Mouse (Mus musculus): ENCODE measurements around the gene Kifc3. TPM values are rescaled to one million over a fixed set of nuclear protein-coding genes. Genes with fewer than 3 reads are reported as not detected.
"Not testable (repeated sequence)": the region's sequence is repeated elsewhere in the genome, so short reads cannot be mapped to it uniquely, and the experiment has no call there.

Kifc3 gene
- polyA plus RNA-seq, 1 experiment, result 15.9 TPM

DNA sequence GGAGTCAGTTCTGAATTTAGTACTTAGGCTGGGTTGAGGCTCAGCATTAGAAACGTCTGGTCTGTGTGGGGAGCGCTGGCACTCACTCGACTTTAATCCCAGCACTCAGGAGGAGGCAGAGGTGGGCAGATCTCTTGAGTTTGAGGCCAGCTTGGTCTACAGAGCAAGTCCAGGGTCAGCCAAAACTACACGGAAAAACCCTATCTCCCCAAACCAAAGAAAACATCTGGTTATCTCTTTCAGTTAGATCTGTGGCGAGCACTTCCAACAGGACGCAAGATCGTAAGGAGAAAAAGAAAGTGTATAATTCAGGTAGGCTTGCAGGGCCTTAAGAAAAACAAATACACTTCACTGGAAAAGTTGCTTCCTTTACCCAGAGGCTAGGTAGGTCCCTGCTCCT is 20.8 kb downstream of the Kifc3 start:
- Histone ChIP-seq H3K27ac (ENCODE audit: insufficient read depth, low read depth, low read length) (no peak overlapping the region), H3K4me3 (ENCODE audit: insufficient read depth, low read length) (no peak overlapping the region), H3K4me1 (ENCODE audit: control insufficient read depth, insufficient read depth, low read length) (no peaks in the 10 kb centered on the region)
- TF ChIP-seq POLR2A (IDR thresholded peaks at IDR 0.05; ENCODE audit: borderline replicate concordance, low read depth, low read length), result no peak
- TF ChIP-seq CTCF (IDR thresholded peaks at IDR 0.05; ENCODE audit: low read depth, low read length), result no peak

DNA sequence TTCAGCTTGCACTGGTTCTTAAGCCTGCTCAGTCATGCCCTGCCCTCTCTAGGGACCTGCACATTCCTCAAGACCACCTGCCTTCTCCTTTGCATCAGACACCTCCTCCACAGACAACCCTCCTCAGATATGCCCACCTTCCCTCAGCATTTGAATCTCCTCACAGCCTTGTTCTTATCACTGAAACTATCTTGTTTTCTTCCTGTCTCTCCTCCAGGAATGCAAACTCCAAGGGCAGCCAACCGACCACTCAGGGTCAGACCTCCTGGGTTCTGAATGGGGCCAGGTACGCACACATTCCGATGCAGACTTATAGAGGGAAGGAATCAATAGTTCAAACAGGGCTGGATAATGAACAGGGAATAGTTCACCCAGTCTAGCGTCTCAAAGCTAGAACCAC is 24.4 kb downstream of the Kifc3 start:
- Histone ChIP-seq H3K27ac (ENCODE audit: insufficient read depth, low read depth, low read length) (no peak overlapping the region), H3K4me1 (ENCODE audit: control insufficient read depth, insufficient read depth, low read length) (no peaks in the 10 kb centered on the region), H3K4me3 (ENCODE audit: insufficient read depth, low read length) (no peak overlapping the region)
- TF ChIP-seq CTCF (IDR thresholded peaks at IDR 0.05; ENCODE audit: low read depth, low read length), result no peak
- no peak for TF ChIP-seq POLR2A (IDR thresholded peaks at IDR 0.05; ENCODE audit: borderline replicate concordance, low read depth, low read length)

DNA sequence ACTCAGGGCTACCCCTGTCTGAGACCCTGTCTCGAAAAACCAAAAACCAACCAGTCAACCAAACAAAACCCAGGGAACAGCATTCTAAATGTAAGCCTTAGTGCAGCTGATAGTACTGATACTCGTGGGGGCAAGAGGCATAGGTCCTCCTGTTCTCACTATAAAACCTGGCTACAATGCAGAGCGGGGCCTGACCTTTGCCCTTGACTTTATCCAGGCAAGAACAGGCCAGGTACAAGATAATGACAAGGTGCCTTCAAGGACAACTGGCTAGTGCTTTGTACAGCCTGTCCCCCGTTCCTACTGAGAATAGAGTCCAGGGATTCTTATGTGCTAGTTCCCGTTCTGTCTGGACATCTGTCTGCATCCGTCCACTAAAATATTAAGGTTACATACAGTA is 25.6 kb downstream of the Kifc3 start:
- no peak overlapping the region for H3K4me3 ChIP-seq (ENCODE audit: insufficient read depth, low read length)
- H3K4me1 ChIP-seq (ENCODE audit: control insufficient read depth, insufficient read depth, low read length), result no peaks in the 10 kb centered on the region
- no peak overlapping the region for H3K27ac ChIP-seq (ENCODE audit: insufficient read depth, low read depth, low read length)
- TF ChIP-seq CTCF (IDR thresholded peaks at IDR 0.05; ENCODE audit: low read depth, low read length) (no peak), POLR2A (IDR thresholded peaks at IDR 0.05; ENCODE audit: borderline replicate concordance, low read depth, low read length) (no peak)

DNA sequence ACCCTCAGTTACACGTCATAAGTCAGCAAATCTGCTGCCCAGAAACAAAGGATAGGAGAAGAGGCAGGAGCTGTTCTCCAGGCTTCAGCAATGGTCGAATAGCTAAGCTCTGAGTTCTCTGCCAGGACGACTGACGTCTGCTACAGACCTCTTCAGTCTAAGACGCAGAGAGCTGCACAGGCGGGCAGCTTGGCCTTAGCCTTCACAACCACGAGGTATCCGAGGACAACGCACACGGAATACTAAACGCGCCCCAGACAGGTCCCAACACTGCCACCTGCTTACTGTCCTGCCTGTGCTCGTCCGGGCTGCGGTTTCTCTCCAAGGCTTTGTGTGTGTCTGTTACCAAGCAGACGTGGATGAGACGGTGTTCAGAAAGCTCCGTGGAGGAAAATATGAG is 26.8 kb downstream of the Kifc3 start:
- no peak for TF ChIP-seq POLR2A (IDR thresholded peaks at IDR 0.05; ENCODE audit: borderline replicate concordance, low read depth, low read length)
- Histone ChIP-seq H3K27ac (ENCODE audit: insufficient read depth, low read depth, low read length) (no peak overlapping the region), H3K4me3 (ENCODE audit: insufficient read depth, low read length) (no peak overlapping the region), H3K4me1 (ENCODE audit: control insufficient read depth, insufficient read depth, low read length) (no peaks in the 10 kb centered on the region)

DNA sequence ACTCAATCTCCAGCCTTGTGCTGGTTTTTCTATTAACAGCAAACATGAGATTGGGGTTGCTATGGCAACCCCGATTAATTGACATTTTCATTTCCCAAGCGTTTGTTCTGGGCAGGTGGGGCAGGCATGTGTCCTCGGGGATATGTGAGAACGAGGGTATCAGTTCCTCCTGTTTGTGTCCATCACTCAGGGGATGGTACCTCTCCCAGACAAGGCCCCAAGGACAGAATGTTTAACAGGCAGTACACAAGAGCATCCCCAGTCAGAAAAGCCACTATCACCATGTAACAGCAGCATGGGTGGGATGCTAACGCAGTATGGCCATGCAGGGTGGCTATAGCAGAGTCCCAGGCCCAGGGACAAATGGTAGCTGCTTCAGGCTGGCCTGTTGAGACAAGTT is 27.3 kb downstream of the Kifc3 start:
- TF ChIP-seq POLR2A (IDR thresholded peaks at IDR 0.05; ENCODE audit: borderline replicate concordance, low read depth, low read length) (no peak), CTCF (IDR thresholded peaks at IDR 0.05; ENCODE audit: low read depth, low read length) (no peak)
- H3K27ac ChIP-seq (ENCODE audit: insufficient read depth, low read depth, low read length), result no peak overlapping the region
- no peaks in the 10 kb centered on the region for H3K4me1 ChIP-seq (ENCODE audit: control insufficient read depth, insufficient read depth, low read length)
- H3K4me3 ChIP-seq (ENCODE audit: insufficient read depth, low read length), result no peak overlapping the region

DNA sequence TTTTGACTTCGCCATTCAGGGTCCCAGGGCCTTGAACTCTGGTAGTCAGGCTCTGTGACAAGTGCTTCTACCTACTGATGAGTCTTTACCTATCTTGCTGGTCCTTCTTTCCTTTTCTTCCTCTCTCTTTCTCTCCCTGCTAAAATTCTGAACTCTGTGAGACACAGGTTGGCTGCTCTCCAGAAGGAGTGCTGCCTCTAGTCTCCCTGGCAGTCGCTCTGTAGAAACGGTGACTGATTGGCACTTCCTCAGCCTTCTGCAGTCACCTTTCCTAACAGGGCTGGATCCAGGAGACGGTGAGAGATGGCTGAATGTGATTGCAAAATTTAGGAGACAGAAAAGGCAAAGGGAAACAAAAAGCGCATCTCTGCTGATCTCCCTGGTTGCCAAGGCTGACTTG is 30.2 kb downstream of the Kifc3 start:
- no peak overlapping the region for H3K4me3 ChIP-seq (ENCODE audit: insufficient read depth, low read length)
- no peaks in the 10 kb centered on the region for H3K4me1 ChIP-seq (ENCODE audit: control insufficient read depth, insufficient read depth, low read length)
- no peak for TF ChIP-seq POLR2A (IDR thresholded peaks at IDR 0.05; ENCODE audit: borderline replicate concordance, low read depth, low read length)
- no peak for TF ChIP-seq CTCF (IDR thresholded peaks at IDR 0.05; ENCODE audit: low read depth, low read length)
- no peak overlapping the region for H3K27ac ChIP-seq (ENCODE audit: insufficient read depth, low read depth, low read length)

DNA sequence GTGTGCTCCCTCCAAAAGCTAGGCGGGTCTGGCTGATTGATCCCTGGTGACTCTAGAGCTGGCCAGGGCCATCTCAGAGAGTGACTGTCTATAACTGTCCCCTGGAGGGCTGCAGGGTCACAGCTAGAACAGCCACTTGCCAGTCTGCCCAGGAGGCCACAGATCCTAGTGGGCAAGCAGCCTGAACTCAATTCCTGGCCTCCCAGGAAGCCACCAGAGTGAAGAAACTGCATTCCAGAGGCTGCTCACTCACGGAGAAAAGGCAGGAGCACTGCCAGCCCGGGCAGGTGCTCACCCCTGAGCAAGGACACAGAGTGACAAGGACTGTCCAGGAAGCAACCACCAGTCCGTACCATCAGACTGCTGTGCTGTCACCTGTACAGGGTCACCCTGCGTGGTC is 34.9 kb downstream of the Kifc3 start:
- TF ChIP-seq POLR2A (IDR thresholded peaks at IDR 0.05; ENCODE audit: borderline replicate concordance, low read depth, low read length) (no peak), CTCF (IDR thresholded peaks at IDR 0.05; ENCODE audit: low read depth, low read length) (no peak)
- Histone ChIP-seq H3K4me1 (ENCODE audit: control insufficient read depth, insufficient read depth, low read length) (no peaks in the 10 kb centered on the region), H3K27ac (ENCODE audit: insufficient read depth, low read depth, low read length) (no peak overlapping the region), H3K4me3 (ENCODE audit: insufficient read depth, low read length) (no peak overlapping the region)

DNA sequence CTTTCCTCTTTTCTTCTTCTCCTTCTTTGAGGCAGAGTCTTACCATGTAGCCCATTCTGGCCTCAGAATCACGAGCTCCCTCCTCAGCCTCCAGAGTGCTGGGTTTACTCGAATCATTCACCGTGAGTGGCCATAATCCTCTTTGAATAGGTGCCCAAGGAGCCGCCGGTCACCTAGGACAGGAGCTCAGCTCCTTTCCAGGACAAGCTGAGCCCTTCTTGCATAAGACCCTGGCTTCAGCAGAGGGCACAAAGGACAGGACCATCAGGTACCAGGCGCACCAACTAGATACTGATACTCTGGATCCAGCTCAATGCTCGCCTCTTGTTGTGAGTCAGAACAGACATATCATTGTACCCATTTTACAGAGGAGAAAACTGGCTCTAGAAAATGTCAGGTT is 36.2 kb downstream of the Kifc3 start:
- Histone ChIP-seq H3K4me3 (ENCODE audit: insufficient read depth, low read length) (no peak overlapping the region), H3K4me1 (ENCODE audit: control insufficient read depth, insufficient read depth, low read length) (no peaks in the 10 kb centered on the region), H3K27ac (ENCODE audit: insufficient read depth, low read depth, low read length) (no peak overlapping the region)
- TF ChIP-seq CTCF (IDR thresholded peaks at IDR 0.05; ENCODE audit: low read depth, low read length), result no peak

DNA sequence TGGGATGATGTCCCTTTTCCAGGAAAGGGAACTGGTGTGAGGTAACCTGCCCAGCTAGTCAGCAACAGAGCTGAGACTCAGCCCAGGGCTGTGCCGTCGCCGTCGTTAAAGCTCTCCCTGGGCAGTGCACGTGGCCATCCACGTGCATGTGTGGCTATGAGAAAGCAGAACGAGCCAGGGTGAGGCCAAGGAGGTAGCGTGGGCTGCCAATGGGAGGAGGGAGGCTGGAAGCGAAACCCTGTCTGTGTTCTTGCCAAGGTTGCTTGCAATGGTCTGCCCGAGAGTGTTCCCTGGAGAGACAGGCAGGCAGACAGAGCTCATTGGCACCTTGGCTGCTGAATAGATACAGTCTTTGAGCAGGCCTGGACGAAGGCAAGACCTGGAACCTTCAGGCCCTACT is 36.7 kb downstream of the Kifc3 start:
- Histone ChIP-seq H3K4me1 (ENCODE audit: control insufficient read depth, insufficient read depth, low read length) (no peaks in the 10 kb centered on the region), H3K27ac (ENCODE audit: insufficient read depth, low read depth, low read length) (no peak overlapping the region), H3K4me3 (ENCODE audit: insufficient read depth, low read length) (no peak overlapping the region)
- TF ChIP-seq CTCF (IDR thresholded peaks at IDR 0.05; ENCODE audit: low read depth, low read length) (no peak), POLR2A (IDR thresholded peaks at IDR 0.05; ENCODE audit: borderline replicate concordance, low read depth, low read length) (no peak)

DNA sequence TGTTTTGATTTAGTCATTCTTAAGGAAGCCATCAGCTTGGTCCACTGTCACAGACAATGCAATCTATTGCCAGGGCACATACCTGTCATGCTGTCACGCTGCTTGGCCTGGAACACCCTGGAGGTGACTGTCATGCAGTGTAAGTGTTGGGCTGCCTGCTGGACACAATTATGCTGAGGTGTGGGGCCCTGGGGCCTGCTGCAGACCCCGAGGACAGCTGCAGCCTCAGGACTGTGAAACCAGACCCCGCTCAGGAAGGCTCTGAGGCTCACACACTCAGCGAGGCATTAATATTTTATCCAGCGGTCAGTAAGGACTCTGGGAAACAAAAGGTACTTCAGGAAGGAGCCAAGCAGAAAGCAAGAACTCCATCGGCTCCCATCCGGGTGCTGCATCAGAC is 38.1 kb downstream of the Kifc3 start:
- H3K27ac ChIP-seq (ENCODE audit: insufficient read depth, low read depth, low read length), result no peak overlapping the region
- TF ChIP-seq CTCF (IDR thresholded peaks at IDR 0.05; ENCODE audit: low read depth, low read length) (no peak), POLR2A (IDR thresholded peaks at IDR 0.05; ENCODE audit: borderline replicate concordance, low read depth, low read length) (no peak)

DNA sequence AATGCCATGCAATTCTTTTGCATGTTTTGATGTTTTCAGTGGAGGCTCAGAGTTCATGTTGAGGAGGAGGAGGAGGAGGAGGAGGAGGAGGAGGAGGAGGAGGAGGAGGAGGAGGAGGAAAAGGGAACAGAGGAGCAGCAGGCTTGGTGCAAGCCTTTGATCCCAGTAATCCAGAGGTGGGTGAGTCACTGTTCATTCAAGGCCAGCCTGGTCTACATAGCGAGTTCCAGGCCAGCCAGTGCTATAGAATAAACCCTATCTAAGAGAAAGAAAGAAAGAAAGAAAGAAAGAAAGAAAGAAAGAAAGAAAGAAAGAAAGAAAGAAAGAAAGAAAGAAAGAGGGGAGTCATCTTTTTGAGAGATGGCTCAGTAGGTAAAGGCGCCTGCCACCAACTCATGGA is 38.6 kb downstream of the Kifc3 start:
- not testable (repeated sequence) for H3K27ac ChIP-seq (ENCODE audit: insufficient read depth, low read depth, low read length); H3K4me1 ChIP-seq (ENCODE audit: control insufficient read depth, insufficient read depth, low read length); H3K4me3 ChIP-seq (ENCODE audit: insufficient read depth, low read length)

More for the DNA sequence above, 38.1 kb downstream of the Kifc3 start:
- H3K4me1 ChIP-seq (ENCODE audit: control insufficient read depth, insufficient read depth, low read length), result no peaks in the 10 kb centered on the region
- no peak overlapping the region for H3K4me3 ChIP-seq (ENCODE audit: insufficient read depth, low read length)

All from bone marrow macrophage, adult 2 months (primary cell).